Mouse (Mus musculus) hindbrain, embryonic 13.5 days (tissue): ENCODE measurements around the gene Adamts17. TPM values are rescaled to one million over a fixed set of nuclear protein-coding genes. Genes with fewer than 3 reads are reported as not detected.

Source experiments
- ATAC-seq: fragments of 200-750 bp; cut with Nextera tagmentation; 2 replicates; pipeline ENCODE4 v1.8.0; 2017; ENCODE audit warnings: moderate TSS enrichment; ENCODE audit not compliant: low FRiP score
- H3K27ac ChIP-seq: fragments of 300-500 bp; sonication (generic); 2 replicates; pipeline ENCODE4 v1.5.1; 2015; ENCODE audit warnings: inconsistent platforms, mild to moderate bottlenecking, moderate library complexity
- H3K27me3 ChIP-seq: fragments of 300-500 bp; sonication (generic); 2 replicates; pipeline ENCODE4 v1.6.1; 2015; ENCODE audit warnings: mild to moderate bottlenecking, inconsistent platforms
- H3K36me3 ChIP-seq: fragments of 300-500 bp; sonication (generic); 2 replicates; pipeline ENCODE4 v1.6.1; 2015; ENCODE audit warnings: mild to moderate bottlenecking, inconsistent platforms
- H3K4me1 ChIP-seq: fragments of 300-500 bp; sonication (generic); replicated peaks from 2 replicates; pipeline ENCODE4 v1.6.1; 2015; ENCODE audit warnings: inconsistent platforms
- H3K4me2 ChIP-seq: fragments of 300-500 bp; sonication (generic); 2 replicates; pipeline ENCODE4 v1.6.1; 2015; ENCODE audit warnings: inconsistent platforms, mild to moderate bottlenecking, moderate library complexity
- H3K4me3 ChIP-seq: fragments of 300-500 bp; sonication (generic); 2 replicates; pipeline ENCODE4 v1.5.1; 2015; ENCODE audit warnings: mild to moderate bottlenecking, inconsistent platforms
- H3K9ac ChIP-seq: fragments of 300-500 bp; sonication (generic); 2 replicates; pipeline ENCODE4 v1.6.1; 2015; ENCODE audit warnings: mild to moderate bottlenecking, inconsistent platforms
- H3K9me3 ChIP-seq: fragments of 300-500 bp; sonication (generic); 2 replicates; pipeline ENCODE4 v1.6.1; 2016; ENCODE audit warnings: inconsistent platforms
- WGBS: fragments of 180-500 bp; shearing (Covaris S2); methylation state at CpG from one replicate; pipeline ENCODE4 v1.1.7; 2015; 5-methylcytosine and 5-hydroxymethylcytosine counted together
- polyA plus RNA-seq: library from polyadenylated mRNA; unstranded; fragments of >200 nt; fragmentation: Nextera tagmentation; extraction: Ambion mirVana; gene quantifications from 2 replicates; pipeline ENCODE4 v1.2.1, GENCODE M21; 2015

Adamts17 gene
- polyA plus RNA-seq, 1 experiment from 2014 or later, result 2.1 TPM

DNA sequence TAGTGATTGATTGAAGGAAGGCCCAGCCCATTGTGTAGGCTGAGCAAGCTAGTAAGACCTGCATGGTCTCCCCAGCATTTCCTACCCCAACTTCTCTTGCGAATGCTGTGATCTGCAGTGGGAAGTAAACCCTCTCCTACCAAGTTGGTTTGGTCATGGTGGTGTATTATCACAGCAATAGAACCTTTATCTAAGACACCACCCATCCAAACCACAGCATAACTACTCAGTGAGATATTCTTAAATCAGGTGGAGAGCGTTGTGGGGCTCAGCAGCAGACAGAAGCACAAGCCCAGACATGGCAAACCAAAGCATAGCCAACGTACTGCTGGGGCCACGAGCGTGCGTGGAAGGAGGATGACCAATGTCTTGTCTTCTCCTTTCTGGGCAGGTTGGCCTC lies 9.8 kb downstream of the Adamts17 start:
- Histone ChIP-seq H3K4me3 (no peak overlapping the region), H3K4me1 (no peaks in the 10 kb centered on the region), H3K36me3 (no peaks in the 10 kb centered on the region), H3K27ac (no peak overlapping the region), H3K9ac (no peak overlapping the region), H3K9me3 (no peaks in the 10 kb centered on the region), H3K4me2 (no peak overlapping the region), H3K27me3 (0 out of 2 replicates have a peak, but pooled peaks cover 3% of the 10 kb centered on the region)
- 97% methylated on average over 6 of the region's 6 CpGs for whole genome bisulfite sequencing
- no peak for ATAC-seq

DNA sequence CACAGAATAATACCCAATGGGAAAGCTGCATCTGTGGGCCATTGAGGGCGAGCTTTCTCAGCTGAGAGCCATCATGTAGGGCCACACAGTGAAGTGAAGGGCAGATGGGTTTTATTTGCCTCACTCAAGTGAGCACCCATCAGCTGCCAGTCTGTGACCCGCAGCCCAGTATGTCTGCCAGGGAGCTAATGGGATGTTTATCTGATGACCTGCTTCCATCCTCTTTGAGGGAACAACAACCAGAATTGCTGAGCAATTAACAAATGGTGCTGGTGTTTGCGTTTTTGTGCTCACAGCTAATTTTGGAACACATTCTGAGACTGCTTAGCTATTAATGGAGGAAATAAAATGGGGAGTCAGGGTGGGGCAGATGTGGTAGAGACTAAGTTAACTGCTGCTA lies 12.6 kb downstream of the Adamts17 start:
- H3K9me3 ChIP-seq, result no peaks in the 10 kb centered on the region
- no peak overlapping the region for H3K4me3 ChIP-seq
- ATAC-seq, result no peak
- WGBS, result 84% methylated on average over 3 of the region's 3 CpGs
- H3K27me3 ChIP-seq, result no peaks in the 10 kb centered on the region
- no peaks in the 10 kb centered on the region for H3K36me3 ChIP-seq
- no peak overlapping the region for H3K9ac ChIP-seq
- no peak overlapping the region for H3K4me2 ChIP-seq
- H3K4me1 ChIP-seq, result no peaks in the 10 kb centered on the region
- no peak overlapping the region for H3K27ac ChIP-seq

DNA sequence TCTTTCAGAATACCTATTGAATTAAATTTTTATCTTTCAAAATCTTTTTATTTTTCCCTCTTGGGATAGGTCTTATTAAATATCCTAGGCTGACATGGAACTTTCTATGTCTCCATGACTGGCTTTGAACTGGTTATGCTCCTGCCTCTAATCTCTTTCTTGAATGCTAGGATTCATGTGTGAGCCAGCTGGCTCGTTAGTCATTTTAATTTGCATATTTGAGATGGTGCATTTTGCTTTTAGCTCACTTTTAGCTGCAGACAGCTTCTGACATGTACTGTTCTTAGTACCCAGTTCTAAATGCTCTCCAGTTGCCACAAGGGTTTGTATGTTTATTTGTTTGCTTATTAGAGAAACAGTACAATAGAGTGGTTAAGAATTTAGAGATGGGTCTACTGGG lies 18.1 kb downstream of the Adamts17 start:
- 50% methylated on average over 1 of the region's 1 CpGs for WGBS
- Histone ChIP-seq H3K27ac (no peak overlapping the region), H3K4me2 (no peak overlapping the region)

DNA sequence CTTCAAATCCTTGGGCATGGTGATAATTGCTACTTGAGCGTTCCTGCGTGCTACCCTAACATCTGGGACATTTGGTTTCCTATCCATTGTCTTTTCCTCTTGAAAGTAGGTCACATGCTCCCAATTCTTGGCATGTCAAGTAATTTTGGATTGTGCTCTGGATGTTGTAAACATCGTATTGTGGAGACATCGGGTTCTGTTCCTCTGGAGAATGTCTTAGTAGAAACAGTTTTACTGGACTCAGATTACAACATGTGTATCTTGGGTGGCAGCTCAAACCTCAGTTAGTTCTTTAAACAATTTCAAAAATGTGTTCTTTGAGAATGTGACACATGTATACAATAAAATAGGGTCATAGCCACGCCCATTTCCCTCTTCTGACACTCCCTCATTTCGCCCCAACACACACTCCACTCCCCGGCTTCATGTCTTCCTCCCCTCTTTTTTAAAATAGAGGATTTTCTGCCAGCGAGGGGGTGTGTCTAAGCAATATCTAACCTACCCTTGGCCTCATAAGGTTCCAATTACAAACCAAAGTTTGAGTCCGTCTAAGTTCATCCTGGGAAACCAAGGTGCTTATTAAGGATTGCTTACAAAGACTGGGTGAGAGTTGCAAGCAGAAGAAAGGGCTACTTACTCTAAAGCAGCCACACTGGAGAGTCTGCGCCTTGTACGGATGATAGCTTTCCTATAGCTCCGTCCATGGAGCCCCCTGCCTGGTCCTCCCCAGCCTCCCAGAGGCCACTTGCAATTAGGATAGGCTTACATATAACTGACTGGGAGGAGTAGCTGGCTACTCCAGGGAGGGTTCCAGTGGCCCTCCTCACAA lies 18.9 kb downstream of the Adamts17 start:
- no peaks in the 10 kb centered on the region for H3K36me3 ChIP-seq
- H3K27ac ChIP-seq, result no peak overlapping the region
- H3K4me3 ChIP-seq, result no peak overlapping the region
- H3K4me1 ChIP-seq, result peaks cover 11% of the 10 kb centered on the region
- no peak for ATAC-seq
- 77% methylated on average over 12 of the region's 12 CpGs for whole genome bisulfite sequencing
- no peak overlapping the region for H3K4me2 ChIP-seq
- H3K9me3 ChIP-seq, result no peaks in the 10 kb centered on the region
- H3K27me3 ChIP-seq, result no peaks in the 10 kb centered on the region
- H3K9ac ChIP-seq, result no peak overlapping the region

More for the DNA sequence above, 18.1 kb downstream of the Adamts17 start:
- no peak for ATAC-seq
- Histone ChIP-seq H3K4me1 (peaks cover 11% of the 10 kb centered on the region), H3K9ac (no peak overlapping the region), H3K4me3 (no peak overlapping the region), H3K27me3 (no peaks in the 10 kb centered on the region), H3K9me3 (no peaks in the 10 kb centered on the region), H3K36me3 (no peaks in the 10 kb centered on the region)

DNA sequence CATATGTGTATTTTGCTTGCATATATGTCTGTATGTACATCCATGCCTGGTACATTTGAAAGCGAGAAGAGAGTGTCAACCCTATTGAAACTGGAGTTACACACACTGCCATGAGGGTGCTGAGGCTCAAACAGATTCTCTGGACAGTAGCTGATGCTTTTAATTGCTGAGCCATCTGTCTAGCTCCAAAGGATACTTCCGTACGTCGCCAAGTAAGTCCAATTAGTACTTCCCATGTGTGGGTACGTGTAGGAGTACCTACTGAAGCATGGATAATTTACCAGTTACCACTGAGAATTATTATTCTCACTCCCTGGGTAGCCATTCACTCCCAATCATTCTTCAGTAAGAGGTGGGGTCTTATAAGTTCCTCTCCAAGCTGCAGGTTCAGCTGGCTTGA lies 19.7 kb downstream of the Adamts17 start:
- Histone ChIP-seq H3K9ac (no peak overlapping the region), H3K27ac (no peak overlapping the region), H3K27me3 (no peaks in the 10 kb centered on the region), H3K4me1 (peaks cover 11% of the 10 kb centered on the region), H3K4me2 (no peak overlapping the region), H3K9me3 (no peaks in the 10 kb centered on the region), H3K4me3 (no peak overlapping the region), H3K36me3 (no peaks in the 10 kb centered on the region)
- WGBS, result 67% methylated on average over 5 of the region's 5 CpGs
- no peak for ATAC-seq

DNA sequence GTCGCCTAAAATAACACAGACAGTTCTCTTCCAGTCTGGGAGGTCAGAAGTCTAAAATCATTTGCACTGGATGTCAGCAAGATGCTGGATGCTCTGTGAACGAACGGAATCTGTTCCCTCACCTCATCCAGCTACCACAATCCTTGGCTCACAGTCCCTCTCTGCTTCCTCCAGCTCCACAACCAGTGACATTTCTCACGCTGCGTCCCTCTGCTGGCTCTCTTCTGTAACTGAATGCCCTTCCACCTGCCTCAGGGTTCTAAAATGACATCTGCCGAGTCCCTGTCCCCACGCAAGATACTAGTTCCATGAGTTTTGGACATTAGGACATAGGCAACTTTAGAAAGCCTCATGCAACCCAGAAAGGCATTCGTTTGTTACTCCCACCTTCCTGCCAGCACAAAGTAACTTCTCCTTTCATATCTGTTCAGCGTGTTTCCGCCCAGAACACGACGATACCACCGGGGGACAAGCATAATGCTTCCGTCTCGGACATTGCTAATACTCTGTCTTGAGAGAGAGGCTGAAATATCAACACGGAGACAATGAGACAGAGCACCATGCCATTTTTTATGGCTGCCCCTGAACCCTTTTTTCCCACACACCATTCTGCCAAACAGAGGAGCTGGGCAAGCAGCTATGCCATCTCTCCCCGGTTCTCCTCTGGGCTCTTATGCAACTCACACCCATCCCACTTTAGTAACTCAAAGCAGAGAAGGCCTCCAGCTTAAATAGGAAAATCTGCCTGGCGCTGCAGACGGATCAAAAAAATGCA lies 27.6 kb downstream of the Adamts17 start:
- H3K9me3 ChIP-seq, result no peaks in the 10 kb centered on the region
- H3K36me3 ChIP-seq, result no peaks in the 10 kb centered on the region
- WGBS, result 72% methylated on average over 19 of the region's 19 CpGs
- ATAC-seq, result no peak
- H3K4me1 ChIP-seq, result peaks cover 23% of the 10 kb centered on the region
- no peaks in the 10 kb centered on the region for H3K27me3 ChIP-seq
- H3K4me3 ChIP-seq, result no peak overlapping the region
- H3K27ac ChIP-seq, result peak overlapping the region; percentile 53; the same call in 1 of the 2 replicates
- H3K9ac ChIP-seq, result no peak overlapping the region
- no peak overlapping the region for H3K4me2 ChIP-seq

DNA sequence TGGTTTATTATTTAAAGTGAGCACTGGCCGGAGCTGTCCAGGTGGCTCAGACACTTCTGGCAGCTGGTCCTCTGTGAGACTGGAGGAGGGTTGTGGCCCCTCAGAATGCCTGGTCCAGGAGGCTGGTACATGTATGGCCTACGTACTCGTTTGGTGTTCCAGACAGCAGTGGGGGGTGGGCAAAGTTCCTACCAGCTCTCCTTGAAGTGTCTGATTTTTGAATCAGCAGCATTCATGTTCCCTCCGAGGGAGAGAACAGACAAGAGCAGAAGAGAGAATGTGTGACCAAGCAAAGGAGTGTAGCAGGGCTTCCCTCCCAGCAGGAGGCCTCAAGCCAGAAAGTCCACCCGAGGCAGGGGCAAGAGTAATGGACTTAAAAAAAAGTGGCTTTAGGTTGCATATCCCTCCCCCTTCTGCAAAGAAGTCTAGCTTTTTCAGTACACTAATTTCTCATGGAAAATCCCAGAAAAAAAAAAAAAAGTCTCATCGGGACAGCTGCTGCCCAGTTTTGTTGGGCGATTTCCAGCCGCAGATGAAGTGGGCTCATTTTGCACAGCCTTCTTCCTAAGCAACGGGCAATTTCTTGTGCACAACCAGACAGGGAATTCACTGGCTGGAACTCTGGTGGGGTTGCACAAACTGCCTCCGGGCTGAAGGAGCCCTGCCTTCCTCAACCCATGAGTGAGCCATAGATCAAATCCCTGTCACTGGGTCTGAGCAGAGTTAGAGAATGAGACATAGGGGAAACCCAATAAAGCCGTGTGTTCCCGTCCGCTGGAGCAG lies 28.4 kb downstream of the Adamts17 start:
- Histone ChIP-seq H3K4me3 (no peak overlapping the region), H3K9ac (no peak overlapping the region), H3K9me3 (no peaks in the 10 kb centered on the region), H3K4me1 (peaks cover 24% of the 10 kb centered on the region), H3K27ac (peak overlapping the region; percentile 53), H3K4me2 (no peak overlapping the region), H3K27me3 (no peaks in the 10 kb centered on the region), H3K36me3 (no peaks in the 10 kb centered on the region)
- 0 out of 2 replicates have a peak, but pooled peaks have one; percentile 39 for ATAC-seq
- 34% methylated on average over 13 of the region's 13 CpGs for WGBS

DNA sequence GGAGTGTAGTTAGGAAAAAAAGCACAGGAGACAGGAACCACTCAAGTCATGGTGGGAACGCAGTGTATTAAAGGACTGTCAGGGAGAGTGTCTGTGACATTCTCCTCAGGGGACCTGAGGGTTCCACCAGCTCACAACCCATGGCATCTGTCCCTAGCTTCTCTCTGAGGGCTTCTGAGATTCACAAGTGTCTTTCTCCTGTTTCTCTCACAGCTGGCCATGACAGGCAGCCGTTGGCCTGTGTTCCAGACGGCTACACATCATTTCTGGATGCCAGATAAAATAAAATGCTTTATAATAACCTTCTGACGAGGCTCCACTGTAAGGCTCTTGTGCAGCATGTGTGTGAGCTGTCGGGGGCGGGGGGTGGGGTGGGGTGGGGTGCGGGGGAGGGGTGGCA lies 32.0 kb downstream of the Adamts17 start:
- WGBS, result 58% methylated on average over 7 of the region's 7 CpGs
- Histone ChIP-seq H3K4me1 (peaks cover 24% of the 10 kb centered on the region), H3K27me3 (no peaks in the 10 kb centered on the region), H3K9me3 (no peaks in the 10 kb centered on the region), H3K4me2 (no peak overlapping the region), H3K27ac (no peak overlapping the region), H3K4me3 (no peak overlapping the region), H3K36me3 (no peaks in the 10 kb centered on the region), H3K9ac (no peak overlapping the region)
- no peak for ATAC-seq

DNA sequence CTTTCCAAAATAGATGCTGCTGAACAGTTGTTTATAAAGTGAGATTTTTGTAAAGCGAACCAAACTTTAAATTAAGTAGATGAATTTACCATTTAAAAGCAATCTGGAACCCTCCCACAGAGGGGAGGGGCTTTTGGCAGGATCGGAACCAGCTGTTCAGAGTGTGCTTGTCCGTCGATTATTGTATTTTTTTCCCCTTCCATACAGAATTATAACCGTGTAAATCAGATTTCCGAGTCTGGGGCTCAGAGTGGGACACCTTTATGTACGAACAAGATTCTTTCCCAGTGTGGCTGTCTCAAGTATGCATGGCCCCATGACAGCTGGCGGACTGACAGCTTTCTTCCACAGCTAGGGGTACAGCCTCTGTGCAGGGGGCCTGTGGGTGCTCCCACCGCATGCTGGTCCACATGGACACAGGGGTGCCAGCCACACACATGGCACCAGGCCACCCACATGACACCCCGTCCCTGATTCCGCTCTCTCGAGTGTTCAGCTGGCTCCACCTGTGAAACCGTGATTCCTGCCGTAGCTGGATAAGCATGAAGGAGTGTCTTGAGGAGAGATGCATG lies 32.5 kb downstream of the Adamts17 start:
- H3K27ac ChIP-seq, result no peak overlapping the region
- H3K9me3 ChIP-seq, result no peaks in the 10 kb centered on the region
- no peak overlapping the region for H3K4me2 ChIP-seq
- H3K4me1 ChIP-seq, result peaks cover 24% of the 10 kb centered on the region
- no peaks in the 10 kb centered on the region for H3K27me3 ChIP-seq
- no peak overlapping the region for H3K4me3 ChIP-seq
- WGBS, result 79% methylated on average over 14 of the region's 14 CpGs
- H3K9ac ChIP-seq, result no peak overlapping the region
- no peak for ATAC-seq
- H3K36me3 ChIP-seq, result no peaks in the 10 kb centered on the region

DNA sequence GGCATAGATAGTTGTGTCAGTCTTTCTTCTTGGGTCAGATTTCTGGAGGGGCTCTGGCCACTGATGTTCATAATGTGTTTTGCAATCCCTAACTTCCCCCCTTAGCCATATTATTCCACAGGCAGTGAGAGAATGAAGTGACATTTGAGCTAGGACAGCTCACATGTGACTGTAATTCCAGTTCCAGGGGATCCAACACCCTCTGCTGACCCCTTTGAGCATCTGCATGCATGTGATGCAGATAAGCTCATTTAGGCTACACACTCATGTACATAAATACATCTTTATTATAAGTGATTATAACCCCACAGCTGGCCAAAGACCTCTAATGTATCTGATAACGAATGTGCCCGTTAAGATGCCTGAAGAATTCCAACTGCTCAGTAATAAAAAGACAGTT lies 33.7 kb downstream of the Adamts17 start:
- Histone ChIP-seq H3K9ac (no peak overlapping the region), H3K36me3 (no peaks in the 10 kb centered on the region), H3K4me1 (peaks cover 13% of the 10 kb centered on the region), H3K4me2 (no peak overlapping the region), H3K27ac (no peak overlapping the region), H3K27me3 (no peaks in the 10 kb centered on the region), H3K4me3 (no peak overlapping the region), H3K9me3 (no peaks in the 10 kb centered on the region)
- ATAC-seq, result no peak
- WGBS, result 94% methylated on average over 2 of the region's 2 CpGs

DNA sequence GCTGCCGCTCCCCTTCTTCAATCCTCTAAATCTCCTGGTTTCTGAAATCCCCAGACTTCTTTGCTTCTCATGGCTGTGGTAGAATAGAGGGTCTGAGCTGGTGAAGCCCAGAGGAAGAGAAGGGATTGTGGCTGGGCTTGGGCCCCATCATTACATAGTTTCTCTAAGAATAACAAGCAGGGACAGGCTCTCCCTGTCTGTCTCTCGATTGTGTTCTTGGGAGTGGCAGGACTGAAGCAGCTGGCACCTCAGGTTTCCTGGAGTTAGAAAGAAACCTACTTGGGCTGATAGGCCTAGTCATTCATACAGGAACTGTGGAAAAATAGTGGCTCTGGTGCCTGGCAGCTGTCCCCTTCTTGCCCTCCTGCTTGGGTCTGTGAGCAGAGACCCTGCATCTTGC lies 51.9 kb downstream of the Adamts17 start:
- no peaks in the 10 kb centered on the region for H3K4me1 ChIP-seq
- ATAC-seq, result no peak
- 84% methylated on average over 2 of the region's 2 CpGs for WGBS
- no peaks in the 10 kb centered on the region for H3K9me3 ChIP-seq
- no peak overlapping the region for H3K27ac ChIP-seq
- H3K27me3 ChIP-seq, result no peaks in the 10 kb centered on the region
- no peak overlapping the region for H3K4me3 ChIP-seq
- no peaks in the 10 kb centered on the region for H3K36me3 ChIP-seq
- no peak overlapping the region for H3K4me2 ChIP-seq
- H3K9ac ChIP-seq, result no peak overlapping the region

DNA sequence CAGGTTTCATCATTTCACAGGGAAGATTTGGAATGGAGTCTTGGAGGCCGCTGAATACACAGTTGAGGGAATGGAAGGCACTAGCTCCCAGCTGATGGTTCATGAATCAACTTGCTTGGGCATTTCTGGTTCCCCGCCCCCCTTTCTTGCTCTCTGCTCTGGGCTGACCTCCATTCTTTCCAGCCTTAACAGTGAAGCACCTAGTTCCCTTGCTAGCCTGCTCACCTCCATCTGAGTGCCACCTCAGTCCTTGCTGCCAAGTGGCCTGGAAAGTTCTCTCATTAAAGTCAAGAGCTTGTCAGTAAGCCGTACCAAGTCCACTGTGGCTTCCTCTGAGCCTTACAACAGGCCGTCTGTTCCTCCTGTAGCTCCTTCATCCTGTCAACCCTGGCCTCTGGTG lies 52.6 kb downstream of the Adamts17 start:
- no peak overlapping the region for H3K4me3 ChIP-seq
- H3K4me1 ChIP-seq, result no peaks in the 10 kb centered on the region
- peaks cover under 1% of the 10 kb centered on the region; the same call in 1 of the 2 replicates for H3K9me3 ChIP-seq
- no peaks in the 10 kb centered on the region for H3K27me3 ChIP-seq
- H3K36me3 ChIP-seq, result no peaks in the 10 kb centered on the region
- H3K9ac ChIP-seq, result no peak overlapping the region
- WGBS, result 91% methylated on average over 4 of the region's 4 CpGs
- ATAC-seq, result no peak
- H3K4me2 ChIP-seq, result no peak overlapping the region
- H3K27ac ChIP-seq, result no peak overlapping the region
